Mouse (Mus musculus) olfactory bulb, adult 2 months (tissue): Measurements from ENCODE around the gene Cic. TPM values are rescaled to one million over a fixed set of nuclear protein-coding genes. Genes with fewer than 3 reads are reported as not detected.

Experiments used
- H3K27ac ChIP-seq: fragments of 200-500 bp; 2 replicates; pipeline ENCODE4 v1.5.1; 2012; ENCODE audit warnings: low read depth, low read length; ENCODE audit not compliant: insufficient read depth
- H3K4me1 ChIP-seq: fragments of 200-500 bp; 2 replicates; pipeline ENCODE4 v1.6.1; 2012; ENCODE audit warnings: low read length; ENCODE audit not compliant: control insufficient read depth, insufficient read depth
- H3K4me3 ChIP-seq: fragments of 200-500 bp; 2 replicates; pipeline ENCODE4 v1.5.1; 2012; ENCODE audit warnings: mild to moderate bottlenecking, low read depth, low read length, moderate library complexity; ENCODE audit not compliant: insufficient read depth
- CTCF ChIP-seq: fragments of 200-500 bp; IDR thresholded peaks from 2 replicates; pipeline ENCODE4 v1.5.1; 2012; ENCODE audit warnings: low read depth, mild to moderate bottlenecking, low read length, moderate library complexity; ENCODE audit not compliant: insufficient read depth
- POLR2A ChIP-seq: fragments of 200-500 bp; IDR thresholded peaks from 2 replicates; pipeline ENCODE4 v1.6.1; 2012; ENCODE audit warnings: mild to moderate bottlenecking, low read depth, low read length, moderate library complexity; ENCODE audit not compliant: insufficient read depth
- WGBS: fragments of 180-500 bp; shearing (Covaris S2); methylation state at CpG from one replicate; pipeline ENCODE4 v1.1.7; 2018; 5-methylcytosine and 5-hydroxymethylcytosine counted together
- polyA plus RNA-seq: library from polyadenylated mRNA; stranded (reverse); fragments of >200 nt; gene quantifications from 2 replicates; pipeline ENCODE4 v1.2.4, GENCODE M21; 2012; ENCODE audit warnings: low replicate concordance; ENCODE audit not compliant: missing spikeins, insufficient read depth, insufficient read length

Cic gene
- polyA plus RNA-seq, 1 experiment = 41.9 TPM

DNA sequence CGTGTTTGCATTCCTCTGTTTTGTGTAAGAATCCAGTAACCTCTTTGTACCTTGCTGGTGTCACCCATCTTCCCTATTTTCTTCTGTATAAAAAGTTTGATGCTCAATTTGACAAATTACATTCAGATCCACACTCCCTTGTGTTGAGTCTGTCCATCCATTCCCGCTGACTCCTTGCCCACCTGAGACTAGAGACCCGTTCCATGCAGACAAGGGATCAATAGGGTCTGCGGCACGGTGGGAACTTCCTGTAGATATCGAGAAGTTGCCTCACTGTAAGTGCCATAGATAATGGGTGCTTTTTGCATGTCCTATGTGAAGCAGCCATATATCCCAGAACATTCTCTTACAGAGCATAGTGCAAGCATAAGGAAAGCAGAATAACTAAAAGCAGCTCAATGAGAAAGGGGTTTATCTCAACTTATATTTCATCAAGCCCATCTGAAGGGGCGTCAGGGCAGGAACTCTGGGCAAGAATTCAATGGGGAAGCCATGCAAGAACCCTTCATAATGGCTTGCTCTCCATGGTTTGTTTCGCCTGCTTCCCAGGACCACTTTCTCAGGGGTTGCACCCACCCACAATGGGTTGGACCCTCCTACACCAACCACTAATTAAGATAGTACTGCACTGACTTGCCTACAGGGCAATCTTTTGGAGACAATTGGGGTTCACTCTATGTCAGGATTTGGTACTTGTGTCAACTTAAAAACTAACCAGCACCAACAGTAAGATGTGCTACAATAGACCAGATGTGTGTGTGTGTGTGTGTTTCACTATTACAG is 1.1 kb upstream of the Cic start:
- Histone ChIP-seq H3K4me3 (no peak overlapping the region), H3K27ac (no peak overlapping the region), H3K4me1 (peaks cover 28% of the 10 kb centered on the region)
- no peak for TF ChIP-seq POLR2A
- no peak for TF ChIP-seq CTCF
- 91% methylated on average over 8 of the region's 8 CpGs for WGBS

DNA sequence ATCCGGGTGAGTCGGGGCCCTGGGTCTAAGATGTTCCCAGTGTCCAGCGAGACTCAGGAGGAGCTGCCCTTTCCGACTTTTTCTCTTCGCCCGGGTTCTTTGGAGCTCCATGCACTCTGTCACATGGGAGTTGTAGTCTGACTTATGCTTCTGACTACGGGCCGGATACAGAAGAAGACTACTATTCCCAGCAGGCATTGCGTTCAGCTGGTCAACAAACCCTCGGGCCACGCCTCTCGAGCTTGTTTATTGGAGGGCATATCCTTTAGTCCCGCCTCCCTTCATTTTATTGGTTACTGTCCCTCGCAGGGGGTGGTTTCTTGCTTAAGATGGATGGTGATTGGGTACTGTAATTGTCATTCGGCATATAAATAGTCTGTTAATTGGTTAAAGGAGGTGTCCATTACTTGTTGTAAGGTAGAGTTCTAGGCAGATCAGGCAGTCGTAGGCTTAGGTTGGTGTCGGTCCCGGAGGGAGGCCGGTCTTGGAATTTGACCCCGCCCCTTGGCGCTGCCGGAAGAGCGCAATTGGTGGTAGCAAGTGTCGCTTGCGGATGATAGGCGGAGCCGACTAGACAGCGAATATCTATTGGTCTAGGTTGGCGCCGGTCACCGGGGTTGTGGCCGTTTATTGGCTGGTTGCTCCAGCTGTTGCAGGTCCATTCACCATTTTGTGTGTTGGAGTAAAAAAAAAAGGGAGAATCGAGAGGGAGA is 403 bp downstream of the Cic start:
- Histone ChIP-seq H3K4me1 (peaks cover 40% of the 10 kb centered on the region), H3K4me3 (peak overlapping the region; percentile 76), H3K27ac (peak overlapping the region; percentile 97)
- under 1% methylated on average over 33 of the region's 33 CpGs for WGBS
- TF ChIP-seq POLR2A (no peak), CTCF (no peak)

DNA sequence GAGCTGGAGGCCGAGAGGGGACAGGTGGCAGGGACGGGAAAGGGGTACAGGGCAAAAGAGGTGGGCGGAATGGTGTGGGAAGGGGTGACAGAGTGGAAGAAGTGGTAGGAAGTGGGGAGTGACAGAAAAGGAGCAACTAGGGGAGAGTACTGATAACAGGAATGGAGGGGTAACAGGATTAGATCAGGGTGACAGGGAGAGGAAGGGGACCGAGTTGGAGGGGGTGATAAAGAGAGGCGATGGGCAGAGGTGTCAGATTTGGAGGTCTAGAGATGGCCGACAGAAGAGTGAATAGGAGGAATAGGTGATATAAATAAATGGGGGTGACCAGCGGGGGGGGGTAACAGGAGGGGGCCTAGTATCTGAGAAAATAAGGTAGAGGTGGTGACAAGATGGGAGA is 1.1 kb downstream of the Cic start:
- TF ChIP-seq CTCF (no peak), POLR2A (no peak)
- peak overlapping the region; percentile 57 for H3K4me3 ChIP-seq
- H3K4me1 ChIP-seq = peaks cover 47% of the 10 kb centered on the region
- no peak overlapping the region for H3K27ac ChIP-seq
- WGBS = 0% methylated on average over 7 of the region's 7 CpGs

GRCm38 (mm10) chr7:25269029-25269428 is 1.5 kb downstream of the Cic start:
- 15% methylated on average over 4 of the region's 4 CpGs for WGBS
- TF ChIP-seq CTCF = no peak
- TF ChIP-seq POLR2A = no peak
- peak overlapping the region; percentile 57 for H3K4me3 ChIP-seq
- H3K4me1 ChIP-seq = peaks cover 49% of the 10 kb centered on the region
- H3K27ac ChIP-seq = peak overlapping the region; percentile 14; the same call in 1 of the 2 replicates

DNA sequence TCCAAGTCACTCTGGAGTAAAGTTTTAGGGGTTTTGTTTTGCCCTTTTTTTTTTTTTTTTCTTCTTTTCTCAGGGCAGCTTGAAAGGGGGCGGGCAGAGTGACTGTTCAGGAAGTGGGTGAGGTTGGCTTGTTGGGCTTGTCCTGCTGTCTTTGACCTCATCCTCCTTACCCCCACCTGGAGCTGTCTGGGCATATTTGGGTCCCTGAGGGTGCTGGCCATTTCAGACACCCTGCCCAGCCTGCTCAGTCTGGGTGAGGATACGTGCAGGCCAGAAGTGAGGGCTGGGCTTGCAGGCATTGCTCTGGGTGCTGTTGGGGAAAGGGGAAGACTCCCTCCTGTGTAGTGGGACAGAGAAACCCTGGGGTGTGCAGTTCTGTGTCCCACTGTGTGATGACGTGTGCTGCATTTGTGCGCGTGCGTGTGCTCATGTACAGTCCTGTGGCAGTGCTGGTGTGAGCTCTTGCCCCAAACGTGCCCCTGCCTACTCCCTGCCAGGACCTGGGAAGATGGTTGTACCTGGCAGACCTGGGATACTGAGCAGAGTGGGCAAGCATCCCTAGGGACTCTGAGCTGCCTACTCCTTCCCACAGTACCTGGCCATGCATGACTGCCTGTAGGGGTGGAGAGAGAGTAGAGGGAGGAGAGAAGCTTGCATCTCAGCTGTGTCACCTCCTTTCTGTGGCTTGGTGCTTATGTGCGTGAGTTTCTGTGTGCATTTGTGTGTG is 2.2 kb downstream of the Cic start:
- H3K4me3 ChIP-seq = peak overlapping the region; percentile 17; the same call in 1 of the 2 replicates
- WGBS = 52% methylated on average over 8 of the region's 8 CpGs

DNA sequence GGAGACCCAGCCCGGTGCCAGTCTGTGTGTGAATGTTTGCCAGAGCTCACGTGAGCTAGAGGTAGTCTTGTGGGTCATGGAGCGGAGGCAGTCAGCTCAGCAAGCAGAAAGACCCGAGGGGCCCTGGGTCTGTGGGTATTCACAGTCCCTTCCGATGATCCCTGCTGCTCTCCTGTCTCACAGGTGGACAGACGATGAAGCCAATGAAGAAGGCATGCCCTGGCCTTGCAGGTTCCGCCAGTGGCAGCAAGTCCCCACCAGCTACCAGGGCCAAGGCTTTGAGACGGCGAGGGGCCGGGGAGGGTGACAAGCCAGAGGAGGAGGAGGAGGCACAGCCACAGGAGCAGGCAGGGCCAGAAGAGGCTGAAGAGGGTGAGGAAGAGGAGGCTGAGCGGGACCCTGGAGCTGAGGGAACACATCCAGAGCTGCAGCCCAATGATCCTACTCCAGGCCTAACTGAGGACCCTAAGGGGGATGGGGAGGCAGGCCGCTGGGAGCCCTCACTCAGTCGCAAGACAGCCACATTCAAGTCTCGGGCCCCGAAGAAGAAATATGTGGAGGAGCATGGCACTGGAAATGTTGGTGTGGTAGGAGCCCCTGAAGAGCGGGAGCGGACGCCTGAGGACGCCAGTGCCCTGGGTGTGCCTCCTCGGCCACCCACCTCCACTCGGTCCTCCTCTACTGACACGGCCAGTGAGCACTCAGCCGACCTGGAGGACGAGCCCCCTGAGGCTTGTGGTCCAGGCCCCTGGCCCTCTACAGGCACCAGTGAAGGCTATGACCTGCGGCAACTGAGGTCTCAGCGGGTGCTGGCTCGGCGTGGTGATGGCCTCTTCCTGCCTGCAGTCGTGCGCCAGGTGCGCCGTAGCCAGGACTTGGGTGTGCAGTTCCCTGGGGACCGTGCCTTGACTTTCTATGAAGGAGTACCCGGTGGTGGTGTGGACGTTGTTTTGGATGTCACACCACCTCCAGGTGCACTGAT is 3.4 kb downstream of the Cic start:
- 86% methylated on average over 35 of the region's 35 CpGs for WGBS
- no peak overlapping the region for H3K4me3 ChIP-seq
- H3K4me1 ChIP-seq = peaks cover 60% of the 10 kb centered on the region
- TF ChIP-seq POLR2A = no peak
- TF ChIP-seq CTCF = no peak
- H3K27ac ChIP-seq = no peak overlapping the region

More for the DNA sequence above, 2.2 kb downstream of the Cic start:
- Histone ChIP-seq H3K27ac (no peak overlapping the region), H3K4me1 (peaks cover 52% of the 10 kb centered on the region)
- TF ChIP-seq CTCF = no peak
- no peak for TF ChIP-seq POLR2A

DNA sequence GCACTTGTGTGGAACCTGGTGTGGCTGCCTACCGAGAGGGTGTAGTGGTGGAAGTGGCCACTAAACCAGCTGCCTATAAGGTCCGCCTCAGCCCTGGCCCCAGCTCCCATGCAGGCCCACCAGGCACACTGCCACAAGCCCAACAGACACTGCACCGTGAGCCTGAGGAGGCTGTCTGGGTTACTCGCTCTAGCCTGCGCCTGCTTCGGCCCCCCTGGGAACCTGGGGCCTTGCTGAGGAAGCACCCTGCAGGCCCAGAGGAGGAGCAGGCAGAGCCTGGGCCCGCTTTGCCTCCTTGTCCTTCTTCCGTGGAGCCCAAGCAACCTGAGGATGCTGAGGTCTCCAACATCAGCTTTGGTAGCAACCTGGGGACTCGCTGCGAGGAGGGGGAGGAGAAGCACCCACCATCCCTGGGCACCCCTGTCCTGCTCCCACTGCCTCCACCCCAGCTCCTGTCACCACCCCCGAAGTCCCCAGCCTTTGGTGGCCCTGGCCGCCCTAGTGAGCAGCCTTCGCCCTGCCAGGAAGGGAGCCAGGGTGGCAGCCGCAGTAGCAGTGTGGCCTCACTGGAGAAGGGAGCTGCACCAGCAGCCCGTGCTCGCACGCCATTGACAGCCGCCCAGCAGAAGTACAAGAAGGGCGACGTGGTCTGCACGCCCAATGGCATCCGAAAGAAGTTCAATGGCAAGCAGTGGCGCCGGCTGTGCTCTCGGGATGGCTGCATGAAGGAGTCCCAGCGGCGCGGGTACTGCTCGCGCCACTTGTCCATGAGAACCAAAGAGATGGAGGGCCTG is 4.3 kb downstream of the Cic start:
- H3K27ac ChIP-seq = no peak overlapping the region
- H3K4me1 ChIP-seq = peaks cover 64% of the 10 kb centered on the region
- WGBS = 91% methylated on average over 30 of the region's 30 CpGs

More for the DNA sequence above, 4.3 kb downstream of the Cic start:
- TF ChIP-seq CTCF = no peak
- TF ChIP-seq POLR2A = no peak
- H3K4me3 ChIP-seq = no peak overlapping the region
